In the genomic region with DNA sequence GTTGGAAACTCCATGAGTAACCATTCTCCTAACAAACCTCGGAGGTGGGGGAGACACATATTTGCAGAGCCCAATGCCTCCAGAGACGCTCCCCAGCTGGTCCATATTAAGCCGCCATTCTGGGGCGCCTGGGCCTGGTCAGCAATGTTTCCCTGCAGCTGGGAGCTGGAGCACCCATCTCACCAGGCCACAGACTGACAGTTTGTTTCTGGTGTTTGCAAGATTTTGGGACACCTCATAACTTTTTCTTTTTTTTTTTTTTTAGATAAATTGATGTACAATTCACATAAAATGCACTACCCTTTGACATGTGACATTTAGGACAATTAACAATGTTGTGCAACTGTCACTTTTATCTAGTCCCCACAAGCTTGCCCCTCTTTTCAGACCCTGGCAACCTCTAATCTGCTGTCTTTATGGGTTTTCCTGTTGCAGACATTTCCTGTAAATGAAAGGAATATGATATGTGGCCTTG, we compare ENCODE assay signal across 21 mouse cellular contexts. TPM values are rescaled to one million over a fixed set of nuclear protein-coding genes. Genes with fewer than 3 reads are reported as not detected.
DNase-seq lines count a peak whose midpoint lies in the region; ATAC-seq and TF ChIP-seq lines count a peak whose summit lies in the region.
"Had no signal": no experiment of that assay in that cellular context is flagged by ENCODE, and none has a peak within 500 bp of the region (broad histone marks: within the 10 kb centered on the region; RNA-seq: fewer than 3 reads in every experiment).

No protein-coding gene starts in this region.

- H3K27me3 ChIP-seq in hindbrain, postnatal 0 days (ENCODE audit: insufficient read depth, low read length) = no peaks in the 10 kb centered on the region
- H3K27me3 ChIP-seq: forebrain, embryonic 13.5 days; liver, embryonic 15.5 days had no signal

- no peak overlapping the region for H3K9ac ChIP-seq in hindbrain, postnatal 0 days (replicated peaks; ENCODE audit: low read length)
- H3K9ac ChIP-seq: forebrain, embryonic 13.5 days; hindbrain, embryonic 13.5 days; liver, embryonic 15.5 days had no signal

- no peak overlapping the region for H3K4me2 ChIP-seq in hindbrain, postnatal 0 days (ENCODE audit: low read depth, low read length)
- H3K4me2 ChIP-seq: forebrain, embryonic 13.5 days; hindbrain, embryonic 13.5 days; liver, embryonic 15.5 days had no signal

- H3K4me3 ChIP-seq in hindbrain, postnatal 0 days (ENCODE audit: low read length) = no peak overlapping the region
- H3K4me3 ChIP-seq: embryonic facial prominence, embryonic 10.5 days; forebrain, embryonic 13.5 days; heart, embryonic 10.5 days; hindbrain, embryonic 13.5 days; liver, embryonic 15.5 days had no signal

- H3K4me1 ChIP-seq in hindbrain, postnatal 0 days (ENCODE audit: insufficient read depth, low read length) = no peaks in the 10 kb centered on the region
- H3K4me1 ChIP-seq: embryonic facial prominence, embryonic 10.5 days; forebrain, embryonic 13.5 days; heart, embryonic 10.5 days; hindbrain, embryonic 13.5 days; liver, embryonic 15.5 days had no signal

- no peaks in the 10 kb centered on the region for H3K9me3 ChIP-seq in hindbrain, postnatal 0 days (ENCODE audit: low read length)
- H3K9me3 ChIP-seq: embryonic facial prominence, embryonic 10.5 days; forebrain, embryonic 13.5 days; G1E; heart, embryonic 10.5 days; hindbrain, embryonic 13.5 days; liver, embryonic 15.5 days had no signal

- intact Hi-C loops in left cerebral cortex, postnatal 10 days (cut with DNase I) = no loop called here

- no peak for TF ChIP-seq CTCF in hindbrain, postnatal 0 days (IDR thresholded peaks at IDR 0.05; ENCODE audit: low read depth)

- peak; percentile 35 to 36 for DNase-seq in kidney, postnatal 4 days
- no peak for DNase-seq in kidney, adult 9 months
- DNase-seq in lung, postnatal 10 days = peak; percentile 39
- DNase-seq in lung, postnatal 14 days = no peak
- peak; percentile 65 for DNase-seq in NIH3T3 (ENCODE audit: low read depth)
- DNase-seq in left cerebral cortex, postnatal 10 days (ENCODE audit: extremely low spot score in 1 of 2, low spot score in 2 of 2) = no peak
- DNase-seq in hindbrain, postnatal 0 days (ENCODE audit: low spot score) = no peak
- DNase-seq: cerebellum, adult 8-10 months; gastrocnemius, postnatal 25 days; right cerebral cortex, postnatal 14 days; spleen, adult 18-20 months; thymus, postnatal 4 days had no signal

- WGBS in hindbrain, postnatal 0 days = 83% methylated on average over 4 of the region's 4 CpGs

- H3K36me3 ChIP-seq in hindbrain, postnatal 0 days (ENCODE audit: insufficient read depth, low read length) = no peaks in the 10 kb centered on the region
- H3K36me3 ChIP-seq: embryonic facial prominence, embryonic 10.5 days; G1E; heart, embryonic 10.5 days; hindbrain, embryonic 13.5 days; liver, embryonic 15.5 days had no signal

- ATAC-seq in hindbrain, postnatal 0 days = no peak
- ATAC-seq: CD4-positive, CD25-positive, alpha-beta regulatory T cell, adult 4 months; forebrain, embryonic 13.5 days; midbrain, embryonic 16.5 days had no signal

- H3K27ac ChIP-seq in hindbrain, postnatal 0 days = no peak overlapping the region
- H3K27ac ChIP-seq: embryonic facial prominence, embryonic 10.5 days; forebrain, embryonic 13.5 days; heart, embryonic 10.5 days; hindbrain, embryonic 13.5 days; liver, embryonic 15.5 days had no signal

RNA-seq across cellular contexts. Expression of a gene that starts 6.9 kb away (rescaled TPM):
- total RNA-seq in left cerebral cortex, postnatal 10 days (2021) = under 1 TPM; 0.41 to 0.60 TPM
- 0.37 and 0.43 TPM in 2 replicates for total RNA-seq in hindbrain, postnatal 0 days (2014; rRNA removed)
- polyA plus RNA-seq in hindbrain, postnatal 0 days (2015; fragmentation: Nextera tagmentation; extraction: Ambion mirVana) = 0.15 and 0.25 TPM in 2 replicates
- polyA plus RNA-seq: forebrain, embryonic 13.5 days; intestine, embryonic 14.5 days; liver, embryonic 15.5 days had no signal

Comparison
In these comparisons a context has a peak if more than half of its experiments do, and no peak if none do; other contexts are left out.
1. DNase-seq: peak in kidney, postnatal 4 days (2 of 2), lung, postnatal 10 days (single experiment) and NIH3T3 (single experiment); none in kidney, adult 9 months (single experiment), lung, postnatal 14 days (single experiment), left cerebral cortex, postnatal 10 days (0 of 2) and hindbrain, postnatal 0 days (single experiment).